Mouse (Mus musculus): ENCODE results near the gene Ifitm10. TPM values are rescaled to one million over a fixed set of nuclear protein-coding genes. Genes with fewer than 3 reads are reported as not detected.

The Ifitm10 gene
- polyA plus RNA-seq (2012; rRNA removed) = 2.3 TPM in 2 replicates

DNA sequence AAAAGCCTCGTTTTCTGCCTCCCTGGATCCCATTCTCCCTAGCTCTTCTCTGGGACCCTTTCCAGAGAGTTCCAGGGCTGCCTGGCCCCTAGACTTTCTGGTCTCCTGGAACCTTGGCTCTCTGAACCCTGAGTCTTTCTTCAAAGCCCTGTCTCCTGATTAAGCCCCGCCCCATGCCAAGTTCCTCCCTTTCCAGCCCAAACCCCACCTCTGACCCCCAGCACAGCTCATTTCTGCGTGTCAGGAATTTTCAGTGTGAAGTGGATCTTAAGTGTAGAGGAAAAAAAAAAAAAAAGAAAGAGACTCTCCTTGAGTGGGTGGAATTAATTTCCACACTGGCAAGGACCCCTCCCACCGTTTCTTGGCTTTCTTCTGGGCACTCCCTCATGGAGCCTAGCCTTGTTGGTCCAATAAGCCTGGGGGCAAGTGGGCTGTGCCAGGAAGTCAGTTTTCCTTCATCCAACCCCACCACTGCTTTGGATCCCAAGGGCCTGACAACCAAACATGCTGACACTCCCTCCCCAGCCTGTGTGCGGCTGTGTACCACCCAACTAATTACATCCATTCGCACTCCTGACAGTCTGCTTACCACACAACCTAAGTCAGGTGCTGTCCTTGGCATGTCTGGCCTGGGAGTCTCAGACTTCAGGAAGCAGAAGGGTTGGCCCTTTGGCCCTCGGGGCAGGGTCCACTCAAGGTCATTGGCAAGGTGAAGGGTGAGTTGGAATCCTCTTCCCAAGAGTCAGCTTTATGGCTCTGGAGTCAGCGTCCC is at the start of gene Ifitm10:
Gene Ifitm10 (minus strand): TSS at position 113 of the 772 bp plus-strand sequence.

DNA sequence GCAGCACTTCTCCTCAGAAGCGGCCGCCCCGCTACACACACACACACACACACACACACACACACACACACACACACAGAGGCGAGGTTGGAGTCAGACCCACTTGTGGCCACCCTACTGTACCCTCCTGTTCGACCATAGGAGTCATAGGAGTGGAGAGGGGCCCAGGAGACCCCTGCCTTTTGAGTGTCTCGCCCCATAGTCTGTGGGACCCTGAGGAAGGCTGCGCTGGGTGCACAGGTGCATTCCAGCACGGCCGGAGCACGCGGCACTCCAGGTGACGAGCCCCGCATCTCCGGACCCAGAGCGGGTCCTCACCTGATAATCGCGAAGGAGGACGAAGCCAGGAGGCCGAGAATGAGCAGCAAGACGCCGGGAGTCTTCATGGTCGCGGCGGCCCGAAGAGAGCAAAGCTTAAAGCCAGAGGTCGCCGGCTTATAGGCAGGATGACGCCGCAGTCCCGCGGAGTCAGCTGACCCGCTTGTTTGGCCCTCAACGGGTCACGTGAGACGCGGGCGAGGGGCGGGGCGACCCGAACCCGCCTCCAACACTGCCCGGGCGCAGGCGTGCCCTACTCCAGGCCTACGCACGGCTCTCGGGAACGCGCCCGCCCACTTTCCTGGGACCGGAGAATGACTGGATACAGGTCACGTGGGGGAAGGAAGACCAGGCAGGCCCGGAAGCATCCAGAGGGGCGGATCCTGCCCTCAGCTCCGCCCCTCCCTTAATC is 14.0 kb upstream of the Ifitm10 start, which contains the start of gene Ctsd:
Gene Ctsd (minus strand): TSS at position 620 of the 730 bp plus-strand sequence.

GRCm38 (mm10) chr7:142382567-142382966 is 9.0 kb upstream of the Ifitm10 start, which contains the start of gene Gm49369:
Gene Gm49369, minus strand, starts transcription at chr7:142382667.

DNA sequence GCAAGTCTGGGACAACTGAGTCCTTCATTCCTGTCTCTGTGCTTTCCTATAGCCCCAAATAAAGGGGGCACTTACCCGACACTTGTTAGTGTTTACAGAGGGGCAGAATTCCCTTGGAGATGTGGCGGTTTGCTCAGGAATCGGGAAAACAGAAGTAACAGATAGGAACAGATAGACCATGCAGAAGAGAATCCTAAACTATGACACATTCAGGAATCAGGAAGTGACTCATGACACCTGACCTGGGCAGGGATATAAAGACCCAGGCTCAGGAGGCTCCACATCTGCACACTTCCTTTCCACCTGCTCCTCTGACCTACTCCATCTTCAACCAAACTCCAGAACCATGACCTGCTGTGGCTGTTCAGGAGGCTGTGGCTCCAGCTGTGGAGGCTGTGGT is 70.3 kb downstream of the Ifitm10 start, which contains the start of gene Krtap5-4:
Gene Krtap5-4 (plus strand): TSS at position 301 of the 400 bp plus-strand sequence.

DNA sequence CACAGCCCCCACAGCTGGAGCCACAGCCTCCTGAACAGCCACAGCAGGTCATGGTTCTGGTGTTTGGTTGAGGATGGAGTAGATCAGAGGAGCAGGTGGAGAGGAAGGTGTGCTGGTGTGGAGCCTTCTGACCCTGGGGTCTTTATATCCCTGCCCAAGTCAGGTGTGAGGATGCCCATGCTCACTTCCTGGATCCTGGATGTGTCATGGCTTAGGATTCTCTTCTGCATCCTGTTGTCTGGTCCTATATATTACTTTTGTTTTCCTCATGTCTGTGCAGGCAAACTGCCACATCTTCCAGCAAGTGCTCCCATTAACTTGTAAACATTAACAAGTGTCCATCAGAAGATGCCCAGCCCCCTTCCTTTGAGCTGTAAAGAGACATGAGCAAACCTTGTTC is 76.5 kb downstream of the Ifitm10 start, which contains the start of gene Krtap5-1:
Gene Krtap5-1 (minus strand): TSS at position 101 of the 400 bp plus-strand sequence.

Other genes starting within 250 kb of the Ifitm10 start
- not detected in 2 replicates for gene Gm39115, start 237.7 kb downstream of the Ifitm10 start, polyA plus RNA-seq (2012; rRNA removed)
- not detected in 2 replicates for gene Gm45337, start 229.1 kb downstream of the Ifitm10 start, polyA plus RNA-seq (2012; rRNA removed)
- gene Gm29735, start 216.6 kb downstream of the Ifitm10 start, polyA plus RNA-seq (2012; rRNA removed) = not detected in 2 replicates
- gene Gm4553, start 208.0 kb downstream of the Ifitm10 start, polyA plus RNA-seq (2012; rRNA removed) = not detected in 2 replicates
- not detected in 2 replicates for gene Krtap5-2, start 197.7 kb downstream of the Ifitm10 start, polyA plus RNA-seq (2012; rRNA removed)
- gene Gm10153, start 183.4 kb downstream of the Ifitm10 start, polyA plus RNA-seq (2012; rRNA removed) = not detected in 2 replicates
- gene Krtap5-3, start 172.4 kb downstream of the Ifitm10 start, polyA plus RNA-seq (2012; rRNA removed) = not detected in 2 replicates
- gene Gm7579, start 161.9 kb downstream of the Ifitm10 start, polyA plus RNA-seq (2012; rRNA removed) = not detected in 2 replicates
- gene Krtap5-5, start 143.8 kb downstream of the Ifitm10 start, polyA plus RNA-seq (2012; rRNA removed) = not detected in 2 replicates
- gene Gm40460, start 132.7 kb downstream of the Ifitm10 start, polyA plus RNA-seq (2012; rRNA removed) = not detected in 2 replicates
- gene Gm2431, start 115.4 kb downstream of the Ifitm10 start, polyA plus RNA-seq (2012; rRNA removed) = not detected in 2 replicates
- gene Gm4559, start 99.4 kb downstream of the Ifitm10 start, polyA plus RNA-seq (2012; rRNA removed) = not detected in 2 replicates
- gene Krtap5-1, start 76.6 kb downstream of the Ifitm10 start, polyA plus RNA-seq (2012; rRNA removed) = not detected in 2 replicates
- not detected in 2 replicates for gene Krtap5-4, start 70.2 kb downstream of the Ifitm10 start, polyA plus RNA-seq (2012; rRNA removed)
- gene Gm49369, start 8.9 kb upstream of the Ifitm10 start, polyA plus RNA-seq (2012; rRNA removed) = 0.59 and 0.71 TPM in 2 replicates
- gene Ctsd, start 14.3 kb upstream of the Ifitm10 start, polyA plus RNA-seq (2012; rRNA removed) = 173 and 189 TPM in 2 replicates
- gene Syt8, start 61.1 kb upstream of the Ifitm10 start, polyA plus RNA-seq (2012; rRNA removed) = 0.79 TPM in 1 of 2 replicates, not detected in the other
- 0.74 and 30.3 TPM in 2 replicates for gene Tnni2, start 68.1 kb upstream of the Ifitm10 start, polyA plus RNA-seq (2012; rRNA removed)
- 9.5 and 20.4 TPM in 2 replicates for gene Lsp1, start 87.1 kb upstream of the Ifitm10 start, polyA plus RNA-seq (2012; rRNA removed)
- 1.0 and 22.7 TPM in 2 replicates for gene Tnnt3, start 125.1 kb upstream of the Ifitm10 start, polyA plus RNA-seq (2012; rRNA removed)
- 79.9 and 82.3 TPM in 2 replicates for gene Mrpl23, start 158.9 kb upstream of the Ifitm10 start, polyA plus RNA-seq (2012; rRNA removed)